Mouse (Mus musculus): ENCODE measurements around the gene Mettl7a1.
"Not testable (repeated sequence)": the region's sequence is repeated elsewhere in the genome, so short reads cannot be mapped to it uniquely, and the experiment has no call there.

Gene Mettl7a1

GRCm38 (mm10) chr15:100304019-100304991 is at the start of gene Mettl7a1:
Mettl7a1 (plus strand) TSS chr15:100304140.
- peak; percentile 85 for DNase-seq

GRCm38 (mm10) chr15:100256386-100256785 is 47.6 kb upstream of the Mettl7a1 start:
- no peak for DNase-seq

- DNase-seq, result no peak
Measured at GRCm38 (mm10) chr15:100257305-100257704, 46.6 kb upstream of the Mettl7a1 start.

GRCm38 (mm10) chr15:100258646-100259425 is 45.1 kb upstream of the Mettl7a1 start:
- no peak for DNase-seq

GRCm38 (mm10) chr15:100260351-100260750 is 43.6 kb upstream of the Mettl7a1 start:
- DNase-seq, result not testable (repeated sequence)

GRCm38 (mm10) chr15:100263246-100263905 is 40.6 kb upstream of the Mettl7a1 start:
- DNase-seq, result no peak

- DNase-seq, result no peak
Measured at GRCm38 (mm10) chr15:100265586-100266325, 38.2 kb upstream of the Mettl7a1 start.

- DNase-seq, result no peak
Measured at GRCm38 (mm10) chr15:100268916-100269315, 35.0 kb upstream of the Mettl7a1 start.

- DNase-seq, result no peak
Measured at GRCm38 (mm10) chr15:100269776-100270175, 34.2 kb upstream of the Mettl7a1 start.

GRCm38 (mm10) chr15:100270609-100271008 is 33.3 kb upstream of the Mettl7a1 start:
- DNase-seq, result not testable (repeated sequence)

GRCm38 (mm10) chr15:100271411-100271810 is 32.5 kb upstream of the Mettl7a1 start:
- DNase-seq, result no peak

GRCm38 (mm10) chr15:100273791-100274308 is 30.1 kb upstream of the Mettl7a1 start:
- DNase-seq, result not testable (repeated sequence)

GRCm38 (mm10) chr15:100274790-100275559 is 29.0 kb upstream of the Mettl7a1 start:
- no peak for DNase-seq

GRCm38 (mm10) chr15:100276403-100276802 is 27.5 kb upstream of the Mettl7a1 start:
- DNase-seq, result no peak

GRCm38 (mm10) chr15:100277586-100277985 is 26.4 kb upstream of the Mettl7a1 start:
- no peak for DNase-seq

GRCm38 (mm10) chr15:100280626-100281025 is 23.3 kb upstream of the Mettl7a1 start, which contains the start of gene Tmprss12:
Tmprss12 (plus strand) TSS chr15:100280837.
- DNase-seq, result no peak

GRCm38 (mm10) chr15:100288980-100289379 is 15.0 kb upstream of the Mettl7a1 start:
- DNase-seq, result no peak

- no peak for DNase-seq
Measured at GRCm38 (mm10) chr15:100290858-100291257, 13.1 kb upstream of the Mettl7a1 start.

GRCm38 (mm10) chr15:100292326-100292725 is 11.6 kb upstream of the Mettl7a1 start:
- DNase-seq, result no peak

- DNase-seq, result no peak
Measured at GRCm38 (mm10) chr15:100297856-100298255, 6.1 kb upstream of the Mettl7a1 start.

GRCm38 (mm10) chr15:100300499-100300898 is 3.4 kb upstream of the Mettl7a1 start:
- no peak for DNase-seq
